Mouse (Mus musculus) lung, adult 2 months (tissue): ENCODE data around the gene Hltf.

Source experiments
- CTCF ChIP-seq: fragments of 200-500 bp; IDR thresholded peaks from 2 replicates; pipeline ENCODE4 v1.5.1; 2011; ENCODE audit warnings: mild to moderate bottlenecking, low read length, control low read depth; ENCODE audit not compliant: insufficient read depth
- POLR2A ChIP-seq: fragments of 200-500 bp; IDR thresholded peaks from 2 replicates; pipeline ENCODE4 v1.6.1; 2011; ENCODE audit warnings: low read depth, mild to moderate bottlenecking, control low read depth, low read length, borderline replicate concordance; ENCODE audit errors: extremely low read depth

DNA sequence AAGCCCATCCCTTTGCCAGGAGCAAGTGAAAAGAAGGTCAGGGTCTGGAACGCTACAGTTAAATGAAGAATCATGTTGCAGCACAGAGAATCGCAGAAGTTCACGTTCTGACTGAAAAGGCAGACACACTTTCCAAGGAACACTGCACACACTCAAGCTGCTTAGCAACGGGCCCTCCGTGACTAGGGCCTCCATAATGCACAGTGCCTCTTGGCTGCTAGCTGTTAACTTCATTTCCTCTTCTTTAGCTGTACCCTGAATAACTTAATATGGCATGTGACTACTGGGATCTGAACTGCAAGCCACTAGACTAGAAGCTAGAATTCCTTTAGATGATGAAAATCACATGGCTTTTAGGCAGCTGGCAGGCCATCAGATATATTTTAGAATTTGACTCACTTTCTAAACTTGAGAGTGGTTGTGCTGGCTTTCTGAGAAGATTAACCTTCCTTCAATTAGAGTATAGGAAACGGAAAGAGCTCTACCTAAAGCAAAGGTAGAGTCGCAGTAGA, 89.3 kb downstream of the Hltf start:
- TF ChIP-seq CTCF, result no peak
- TF ChIP-seq POLR2A, result no peak
